Mouse (Mus musculus) embryonic fibroblast, embryonic 13.5 days (primary cell): ENCODE measurements around the gene Tnrc6b.

ENCODE experiments used
- CTCF ChIP-seq: IDR thresholded peaks from 2 replicates; pipeline ENCODE4 v1.5.1; 2011; ENCODE audit warnings: mild to moderate bottlenecking, control low read depth, low read length, moderate library complexity, borderline replicate concordance; ENCODE audit not compliant: insufficient read depth
- POLR2A ChIP-seq: IDR thresholded peaks from 2 replicates; pipeline ENCODE4 v1.6.1; 2011; ENCODE audit warnings: low read depth, mild to moderate bottlenecking, control low read depth, low read length, moderate library complexity

DNA sequence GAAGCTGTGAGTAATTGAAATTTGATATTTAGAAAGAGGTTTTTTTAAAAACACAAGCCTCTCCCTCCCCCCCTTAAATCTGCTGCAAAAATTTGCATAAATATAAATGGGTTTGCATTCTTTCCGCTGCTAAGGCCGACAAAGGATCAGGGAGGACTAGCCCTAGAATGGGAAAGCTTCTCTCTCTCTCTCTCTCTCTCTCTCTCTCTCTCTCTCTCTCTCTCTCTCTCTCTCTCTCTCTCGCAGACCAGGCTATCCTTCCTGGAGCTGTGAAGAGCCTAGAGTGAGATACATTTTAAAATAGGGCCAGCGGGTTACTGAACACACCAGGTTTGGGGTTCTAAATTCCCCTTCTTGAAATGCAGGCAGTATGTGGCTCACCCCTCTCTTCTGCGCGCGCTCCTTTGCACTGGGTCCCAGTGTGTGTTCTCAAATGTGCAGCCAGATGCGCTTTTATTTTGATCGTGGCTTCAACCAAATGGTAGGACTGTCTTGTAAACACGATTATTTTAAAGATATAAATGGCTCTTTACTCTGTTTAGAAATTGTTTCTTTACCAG, 88.0 kb downstream of the Tnrc6b start:
- peak; percentile 35; the same call in 1 of the 2 replicates for TF ChIP-seq POLR2A
- no peak for TF ChIP-seq CTCF
